Mouse (Mus musculus): ENCODE measurements at regions not wholly inside any gene's neighbourhood (a gene's known extent, or its start where the extent isn't known, plus 50 kb on each side); places are given as distances from the start of the nearest gene placed in this dataset.

GRCm38 (mm10) chr15:54177221-54177620 lies 292.5 kb downstream of the Gm7489 start:
- no peak overlapping the region for H3K9ac ChIP-seq (ENCODE audit: low read length)
- WGBS, result 86% methylated on average over 2 of the region's 2 CpGs
- H3K27ac ChIP-seq (ENCODE audit: low read depth), result no peak overlapping the region
- ATAC-seq (replicated peaks; ENCODE audit: low FRiP score, low TSS enrichment, low read depth) (no peak), DNase-seq (ENCODE audit: low spot score) (no peak)
- no peak overlapping the region for H3K4me2 ChIP-seq (ENCODE audit: low read length)
- H3K9me3 ChIP-seq (ENCODE audit: control insufficient read depth, low read length), result no peaks in the 10 kb centered on the region
- H3K4me3 ChIP-seq (ENCODE audit: low read depth, low read length), result no peak overlapping the region
- no peaks in the 10 kb centered on the region for H3K4me1 ChIP-seq (replicated peaks; ENCODE audit: control insufficient read depth, insufficient read depth, low read length)
- H3K27me3 ChIP-seq (replicated peaks; ENCODE audit: control insufficient read depth, insufficient read depth, low read length), result no peaks in the 10 kb centered on the region
- no peaks in the 10 kb centered on the region for H3K36me3 ChIP-seq (ENCODE audit: control insufficient read depth, insufficient read depth, low read length)

DNA sequence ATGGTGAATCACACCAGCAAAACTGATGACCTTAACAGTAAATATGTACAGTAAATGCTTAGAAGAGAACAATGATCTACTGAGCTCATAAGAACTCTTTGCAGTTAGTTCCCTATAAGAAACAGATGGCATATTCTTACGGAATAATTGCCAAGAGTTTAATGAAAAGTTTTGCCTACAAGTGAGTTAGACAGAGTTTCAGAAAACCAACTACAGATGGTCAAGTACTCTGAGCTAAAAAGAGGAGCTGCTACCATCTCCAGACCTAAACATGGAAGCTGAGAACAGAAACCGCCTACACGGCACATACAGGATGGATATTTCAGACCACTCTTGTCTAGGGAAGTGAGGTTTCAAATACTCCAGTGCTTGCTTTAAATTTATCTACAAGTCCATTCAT lies 293.1 kb downstream of the Gm7489 start:
- Histone ChIP-seq H3K4me1 (replicated peaks; ENCODE audit: control insufficient read depth, insufficient read depth, low read length) (no peaks in the 10 kb centered on the region), H3K27me3 (replicated peaks; ENCODE audit: control insufficient read depth, insufficient read depth, low read length) (no peaks in the 10 kb centered on the region), H3K27ac (ENCODE audit: low read depth) (no peak overlapping the region), H3K9ac (ENCODE audit: low read length) (no peak overlapping the region), H3K36me3 (ENCODE audit: control insufficient read depth, insufficient read depth, low read length) (no peaks in the 10 kb centered on the region), H3K4me2 (ENCODE audit: low read length) (no peak overlapping the region), H3K4me3 (ENCODE audit: low read depth, low read length) (no peak overlapping the region), H3K9me3 (ENCODE audit: control insufficient read depth, low read length) (no peaks in the 10 kb centered on the region)
- ATAC-seq (replicated peaks; ENCODE audit: low FRiP score, low TSS enrichment, low read depth) (no peak), DNase-seq (ENCODE audit: low spot score) (no peak)
- WGBS, result 88% methylated on average over 3 of the region's 3 CpGs

Data from intestine, embryonic 14.5 days (tissue).